Mouse (Mus musculus) MEL (cell line): ENCODE results near the gene Exosc1. TPM values are rescaled to one million over a fixed set of nuclear protein-coding genes. Genes with fewer than 3 reads are reported as not detected.
A peak's percentile ranks its signal among the peaks of the same experiment; 100 is the strongest.

Experiments
- DNase-seq: peaks from one replicate; pipeline ENCODE4 v3.0.0; 2011; ENCODE audit warnings: low read depth, low spot score
- H3K27ac ChIP-seq: 2 replicates; pipeline ENCODE4 v1.5.1; 2012; ENCODE audit warnings: low read depth, mild to moderate bottlenecking, control low read depth, low read length, moderate library complexity; ENCODE audit not compliant: control insufficient read depth
- H3K27me3 ChIP-seq, 2 experiments: fragments of 150-350 bp in 1 of 2; sonication (generic) in 1 of 2; 2 replicates each; pipeline ENCODE4 v1.6.1; 2012; ENCODE audit warnings: low read length in 2 of 2, mild to moderate bottlenecking in 2 of 2, improper control_type of control experiment in 1 of 2, moderate library complexity in 1 of 2; ENCODE audit not compliant: insufficient read depth in 2 of 2, control insufficient read depth in 1 of 2
- H3K36me3 ChIP-seq, 2 experiments: 2 replicates each; pipeline ENCODE4 v1.6.1; 2012 to 2014; ENCODE audit warnings: low read length in 2 of 2, improper control_type of control experiment in 1 of 2, inconsistent platforms in 1 of 2, mild to moderate bottlenecking in 1 of 2; ENCODE audit not compliant: insufficient read depth in 2 of 2, control insufficient read depth in 1 of 2
- H3K4me1 ChIP-seq, 2 experiments: fragments of 150-350 bp in 1 of 2; sonication (generic) in 1 of 2; 2 replicates each; pipeline ENCODE4 v1.6.1; 2012; ENCODE audit warnings: low read length in 2 of 2, improper control_type of control experiment in 1 of 2, mild to moderate bottlenecking in 1 of 2; ENCODE audit not compliant: insufficient read depth in 2 of 2, control insufficient read depth in 1 of 2
- H3K4me3 ChIP-seq, 2 experiments: fragments of 150-350 bp in 1 of 2; sonication (generic) in 1 of 2; 2 replicates each; pipeline ENCODE4 v1.5.1; 2012; ENCODE audit warnings: low read depth in 2 of 2, low read length in 2 of 2, mild to moderate bottlenecking in 2 of 2, moderate library complexity in 2 of 2, control low read depth in 1 of 2, improper control_type of control experiment in 1 of 2; ENCODE audit not compliant: control insufficient read depth in 1 of 2, insufficient read depth in 1 of 2
- H3K79me2 ChIP-seq: 2 replicates; pipeline ENCODE4 v1.6.1; 2012; ENCODE audit warnings: mild to moderate bottlenecking, low read length, moderate library complexity; ENCODE audit not compliant: control insufficient read depth, poor library complexity, insufficient read depth
- H3K9ac ChIP-seq: 2 replicates; pipeline ENCODE4 v1.6.1; 2012; ENCODE audit warnings: low read depth, mild to moderate bottlenecking, control low read depth, low read length, moderate library complexity; ENCODE audit not compliant: control insufficient read depth, poor library complexity, severe bottlenecking
- H3K9me3 ChIP-seq: fragments of 150-350 bp; sonication (generic); replicated peaks from 2 replicates; pipeline ENCODE4 v1.6.1; 2012; ENCODE audit warnings: mild to moderate bottlenecking, low read length, improper control_type of control experiment, moderate library complexity; ENCODE audit not compliant: insufficient read depth
- CHD1 ChIP-seq: IDR thresholded peaks from 2 replicates; pipeline ENCODE4 v1.6.1; 2012; ENCODE audit warnings: low read depth, mild to moderate bottlenecking, inconsistent platforms, low read length, improper control_type of control experiment
- CHD2 ChIP-seq: IDR thresholded peaks from 2 replicates; pipeline ENCODE4 v1.6.1; 2011; ENCODE audit warnings: low read length, improper control_type of control experiment
- ELF1 ChIP-seq: IDR thresholded peaks from 2 replicates; pipeline ENCODE4 v1.6.1; 2014; ENCODE audit warnings: low read depth, mild to moderate bottlenecking, inconsistent platforms, low read length, improper control_type of control experiment, moderate library complexity
- GABPA ChIP-seq: IDR thresholded peaks from 2 replicates; pipeline ENCODE4 v1.6.1; 2012; ENCODE audit warnings: low read depth, mild to moderate bottlenecking, inconsistent platforms, low read length, improper control_type of control experiment, moderate library complexity
- GATA1 ChIP-seq: IDR thresholded peaks from 2 replicates; pipeline ENCODE4 v1.6.1; 2011; ENCODE audit warnings: low read depth, low read length, improper control_type of control experiment
- JUND ChIP-seq: IDR thresholded peaks from 2 replicates; pipeline ENCODE4 v1.6.1; 2011; ENCODE audit warnings: low read depth, mild to moderate bottlenecking, improper control_type of control experiment, low read length
- KAT2A ChIP-seq: conservative IDR thresholded peaks from 2 replicates; pipeline ENCODE4 v1.6.1; 2012; ENCODE audit warnings: low read depth, low read length, improper control_type of control experiment, inconsistent platforms
- MAFK ChIP-seq: IDR thresholded peaks from 2 replicates; pipeline ENCODE4 v1.6.1; 2011; ENCODE audit warnings: low read depth, mild to moderate bottlenecking, low read length, improper control_type of control experiment, borderline replicate concordance
- MXI1 ChIP-seq: IDR thresholded peaks from 2 replicates; pipeline ENCODE4 v1.6.1; 2011; ENCODE audit warnings: mild to moderate bottlenecking, low read depth, low read length, improper control_type of control experiment
- MYB ChIP-seq: IDR thresholded peaks from 2 replicates; pipeline ENCODE4 v1.6.1; 2011; ENCODE audit warnings: mild to moderate bottlenecking, low read depth, low read length, improper control_type of control experiment
- POLR2A ChIP-seq, 2 experiments: IDR thresholded peaks; 2 replicates each; pipeline ENCODE4 v1.6.1; 2011 to 2012; ENCODE audit warnings: low read length in 2 of 2, mild to moderate bottlenecking in 2 of 2, control low read depth in 1 of 2, improper control_type of control experiment in 1 of 2, low read depth in 1 of 2, moderate library complexity in 1 of 2; ENCODE audit not compliant: control insufficient read depth in 1 of 2, insufficient read depth in 1 of 2, poor library complexity in 1 of 2
- POLR2AphosphoS5 ChIP-seq: IDR thresholded peaks from 2 replicates; pipeline ENCODE4 v1.6.1; 2012; ENCODE audit warnings: low read depth, borderline replicate concordance, mild to moderate bottlenecking, inconsistent platforms, low read length, moderate library complexity, mixed read lengths
- RAD21 ChIP-seq: IDR thresholded peaks from 2 replicates; pipeline ENCODE4 v1.6.1; 2011; ENCODE audit warnings: mild to moderate bottlenecking, low read depth, low read length, improper control_type of control experiment
- RCOR1 ChIP-seq: IDR thresholded peaks from 2 replicates; pipeline ENCODE4 v1.6.1; 2012; ENCODE audit warnings: low read depth, mild to moderate bottlenecking, inconsistent platforms, low read length, improper control_type of control experiment
- SMC3 ChIP-seq: IDR thresholded peaks from 2 replicates; pipeline ENCODE4 v1.6.1; 2011; ENCODE audit warnings: low read depth, low read length, improper control_type of control experiment
- TAL1 ChIP-seq: IDR thresholded peaks from 2 replicates; pipeline ENCODE4 v1.6.1; 2012; ENCODE audit warnings: mild to moderate bottlenecking, inconsistent platforms, low read length, moderate library complexity, mixed read lengths
- UBTF ChIP-seq: IDR thresholded peaks from 2 replicates; pipeline ENCODE4 v1.6.1; 2012; ENCODE audit warnings: low read depth, mild to moderate bottlenecking, inconsistent platforms, low read length, improper control_type of control experiment, moderate library complexity, borderline replicate concordance; ENCODE audit not compliant: insufficient read depth
- USF1 ChIP-seq: IDR thresholded peaks from 2 replicates; pipeline ENCODE4 v1.6.1; 2014; ENCODE audit warnings: low read depth, mild to moderate bottlenecking, inconsistent platforms, low read length, improper control_type of control experiment, moderate library complexity
- USF2 ChIP-seq, 2 experiments: IDR thresholded peaks; 2 replicates each; pipeline ENCODE4 v1.6.1; 2011 to 2012; ENCODE audit warnings: improper control_type of control experiment in 2 of 2, low read length in 2 of 2, borderline replicate concordance in 1 of 2, inconsistent platforms in 1 of 2, low read depth in 1 of 2, mild to moderate bottlenecking in 1 of 2; ENCODE audit not compliant: insufficient read depth in 1 of 2
- ZKSCAN1 ChIP-seq: IDR thresholded peaks from 2 replicates; pipeline ENCODE4 v1.6.1; 2012; ENCODE audit warnings: low read depth, mild to moderate bottlenecking, inconsistent platforms, low read length, improper control_type of control experiment, moderate library complexity
- ZMIZ1 ChIP-seq: IDR thresholded peaks from 2 replicates; pipeline ENCODE4 v1.6.1; 2012; ENCODE audit warnings: low read depth, mild to moderate bottlenecking, inconsistent platforms, low read length, improper control_type of control experiment, moderate library complexity
- ZNF384 ChIP-seq: IDR thresholded peaks from 2 replicates; pipeline ENCODE4 v1.6.1; 2012; ENCODE audit warnings: low read depth, mild to moderate bottlenecking, inconsistent platforms, low read length, improper control_type of control experiment
- polyA plus RNA-seq, 2 experiments: library from polyadenylated mRNA; stranded (reverse) in 1 of 2; unstranded in 1 of 2; fragments of >175 nt in 1 of 2; fragments of >200 nt in 1 of 2; gene quantifications; 2 replicates each; pipeline versions ENCODE4 v1.2.1 to v1.2.4; 2012; ENCODE audit warnings: low replicate concordance in 2 of 2, low read depth in 1 of 2; ENCODE audit not compliant: insufficient read length in 2 of 2, insufficient read depth in 1 of 2, missing spikeins in 1 of 2
- total RNA-seq: library from RNA; depleted of rRNA; stranded (reverse); fragments of 300-350 nt; gene quantifications from 2 replicates; pipeline ENCODE4 v1.2.3, GENCODE M21; 2012

Exosc1 gene
- total and polyA plus RNA-seq, 3 experiments, result 118 to 390 (median 162) TPM

- Histone ChIP-seq H3K36me3 (peaks cover 11 to 23% of the 10 kb centered on the region in 2 experiments), H3K9ac (no peak overlapping the region), H3K4me3 (no peak overlapping the region), H3K79me2 (peaks cover 39% of the 10 kb centered on the region), H3K27ac (no peak overlapping the region), H3K4me1 (peaks cover 4 to 15% of the 10 kb centered on the region in 2 experiments), H3K9me3 (no peaks in the 10 kb centered on the region), H3K27me3 (no peaks in the 10 kb centered on the region)
- no peak for TF ChIP-seq POLR2A (IDR thresholded peaks at IDR 0.05; ENCODE audit: control insufficient read depth in 1 of 2, insufficient read depth in 1 of 2, low read depth in 1 of 2, low read length in 2 of 2, poor library complexity in 1 of 2)
- no peak for TF ChIP-seq KAT2A
- TF ChIP-seq CHD1, result no peak
- TF ChIP-seq CHD2, result no peak
- TF ChIP-seq USF1, result no peak
- no peak for TF ChIP-seq MAFK
- no peak for TF ChIP-seq ZNF384
- TF ChIP-seq MXI1, result no peak
- TF ChIP-seq UBTF, result no peak
- no peak for TF ChIP-seq RCOR1
- TF ChIP-seq JUND, result no peak
- TF ChIP-seq ZKSCAN1, result no peak
- no peak for TF ChIP-seq MYB
- no peak for TF ChIP-seq RAD21
- no peak for TF ChIP-seq SMC3
- no peak for TF ChIP-seq GABPA
- no peak for TF ChIP-seq ELF1
- no peak for DNase-seq
Measured at GRCm38 (mm10) chr19:41935921-41936320, 2.7 kb upstream of the Exosc1 start.

DNA sequence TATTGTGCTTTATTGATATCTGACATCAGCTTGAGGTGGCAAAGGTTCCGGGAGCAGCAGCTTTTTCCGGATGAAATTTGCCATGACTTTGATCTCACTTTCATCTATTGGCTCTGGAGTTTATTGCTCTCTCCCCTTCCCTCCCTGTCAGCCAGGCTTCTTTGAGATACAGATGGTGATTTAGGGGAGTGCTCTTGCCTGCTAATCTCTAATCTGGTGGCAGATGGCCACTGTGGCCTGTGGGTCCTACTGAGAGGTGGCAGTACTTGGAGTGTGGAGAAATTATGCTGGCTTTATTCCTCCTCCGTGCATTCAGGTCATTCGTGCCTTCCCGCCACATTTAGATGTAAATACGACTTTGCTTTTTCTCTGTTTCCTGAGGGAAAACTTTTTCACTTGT lies 901 bp upstream of the Exosc1 start:
- H3K79me2 ChIP-seq, result peaks cover 46% of the 10 kb centered on the region
- H3K9ac ChIP-seq, result peak overlapping the region; percentile 78
- no peaks in the 10 kb centered on the region for H3K27me3 ChIP-seq
- TF ChIP-seq USF1 (no peak), ZMIZ1 (peak; percentile 21; the same call in 1 of the 2 replicates), USF2 (IDR thresholded peaks at IDR 0.05; ENCODE audit: borderline replicate concordance in 1 of 2, insufficient read depth in 1 of 2, low read depth in 1 of 2, low read length in 2 of 2) (no peak), POLR2AphosphoS5 (no peak), TAL1 (peak; percentile 42), GATA1 (peak; percentile 43; the same call in 1 of the 2 replicates)
- H3K4me1 ChIP-seq, result peaks cover 4 to 15% of the 10 kb centered on the region in 2 experiments
- H3K9me3 ChIP-seq, result no peaks in the 10 kb centered on the region
- H3K36me3 ChIP-seq, result peaks cover 3 to 23% of the 10 kb centered on the region in 2 experiments
- no peak overlapping the region for H3K27ac ChIP-seq
- DNase-seq, result peak; percentile 59
- peak overlapping the region; percentile 75 to 81 for H3K4me3 ChIP-seq
